Mouse (Mus musculus): ENCODE measurements at regions not wholly inside any gene's neighbourhood (a gene's known extent, or its start where the extent isn't known, plus 50 kb on each side); places are given as distances from the start of the nearest gene placed in this dataset.

- Histone ChIP-seq H3K4me3 (ENCODE audit: low read depth, low read length) (no peak overlapping the region), H3K9me3 (ENCODE audit: low read length) (no peaks in the 10 kb centered on the region), H3K27ac (ENCODE audit: low read depth) (no peak overlapping the region), H3K4me2 (ENCODE audit: low read depth, low read length) (no peak overlapping the region), H3K9ac (replicated peaks) (no peak overlapping the region), H3K27me3 (ENCODE audit: insufficient read depth, low read length) (no peaks in the 10 kb centered on the region), H3K36me3 (replicated peaks; ENCODE audit: insufficient read depth, low read length) (no peaks in the 10 kb centered on the region), H3K4me1 (ENCODE audit: insufficient read depth) (no peaks in the 10 kb centered on the region)
- no peak for ATAC-seq
- TF ChIP-seq CTCF (IDR thresholded peaks at IDR 0.05; ENCODE audit: low read depth) (no peak), EP300 (IDR thresholded peaks at IDR 0.05; ENCODE audit: low read depth) (no peak)
- WGBS (ENCODE audit: insufficient replicate concordance): 86% methylated on average over 3 of the region's 3 CpGs
- DNase-seq: no peak
Measured at GRCm38 (mm10) chr1:185802156-185802555, 315.0 kb downstream of the Lyplal1 start.

DNA sequence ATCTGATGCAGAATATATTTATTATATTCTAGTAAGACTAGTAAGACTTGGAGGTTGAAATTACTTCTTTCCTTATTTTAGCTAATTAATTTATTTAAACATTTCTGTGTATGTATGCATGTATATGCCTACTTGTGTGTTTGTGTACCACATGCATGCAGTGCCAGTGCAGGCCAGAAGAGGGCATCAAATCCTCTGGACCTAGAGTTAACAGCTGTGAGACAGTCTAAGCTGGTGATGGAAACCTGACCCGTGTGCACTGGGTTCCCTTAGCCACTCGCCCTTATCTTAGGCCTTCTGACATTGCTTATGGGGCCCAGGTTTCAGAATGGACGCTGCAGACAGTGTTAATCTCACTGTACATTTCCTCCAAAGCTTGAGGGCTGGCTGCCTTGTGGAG is 302.2 kb downstream of the Lyplal1 start:
- TF ChIP-seq CTCF (IDR thresholded peaks at IDR 0.05; ENCODE audit: low read depth) (peak; percentile 35; the same call in 1 of the 2 replicates), EP300 (IDR thresholded peaks at IDR 0.05; ENCODE audit: low read depth) (no peak)
- Histone ChIP-seq H3K27ac (ENCODE audit: low read depth) (no peak overlapping the region), H3K9me3 (ENCODE audit: low read length) (no peaks in the 10 kb centered on the region), H3K9ac (replicated peaks) (no peak overlapping the region), H3K4me1 (ENCODE audit: insufficient read depth) (no peaks in the 10 kb centered on the region), H3K27me3 (ENCODE audit: insufficient read depth, low read length) (no peaks in the 10 kb centered on the region), H3K36me3 (replicated peaks; ENCODE audit: insufficient read depth, low read length) (no peaks in the 10 kb centered on the region), H3K4me3 (ENCODE audit: low read depth, low read length) (no peak overlapping the region), H3K4me2 (ENCODE audit: low read depth, low read length) (no peak overlapping the region)
- no peak for ATAC-seq
- 83% methylated on average over 3 of the region's 3 CpGs for WGBS (ENCODE audit: insufficient replicate concordance)
- no peak for DNase-seq

DNA sequence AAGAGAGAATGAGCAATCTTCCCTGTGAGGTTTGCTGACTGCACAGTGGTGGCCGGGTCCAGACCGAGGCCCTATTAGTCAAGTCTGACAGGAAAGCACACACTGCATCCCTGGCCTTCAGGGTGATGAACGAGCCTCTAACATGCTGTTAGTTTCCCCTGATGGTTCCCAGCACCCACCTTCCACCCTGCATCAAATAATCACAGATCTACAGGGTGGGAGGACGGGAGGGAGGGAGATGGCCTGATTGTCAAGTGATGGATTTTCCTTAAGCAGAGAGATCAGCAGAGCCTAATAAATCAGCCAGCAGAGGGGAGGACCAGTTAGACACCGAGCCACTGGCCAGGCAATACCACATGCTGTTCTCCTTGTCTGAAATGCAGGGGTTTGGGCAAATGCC is 298.1 kb downstream of the Lyplal1 start:
- Histone ChIP-seq H3K36me3 (replicated peaks; ENCODE audit: insufficient read depth, low read length) (no peaks in the 10 kb centered on the region), H3K9ac (replicated peaks) (no peak overlapping the region), H3K27ac (ENCODE audit: low read depth) (no peak overlapping the region), H3K27me3 (ENCODE audit: insufficient read depth, low read length) (no peaks in the 10 kb centered on the region), H3K4me3 (ENCODE audit: low read depth, low read length) (no peak overlapping the region), H3K4me2 (ENCODE audit: low read depth, low read length) (no peak overlapping the region), H3K4me1 (ENCODE audit: insufficient read depth) (no peaks in the 10 kb centered on the region), H3K9me3 (ENCODE audit: low read length) (no peaks in the 10 kb centered on the region)
- 47% methylated on average over 5 of the region's 5 CpGs for WGBS (ENCODE audit: insufficient replicate concordance)
- no peak for DNase-seq
- ATAC-seq: no peak
- TF ChIP-seq EP300 (IDR thresholded peaks at IDR 0.05; ENCODE audit: low read depth): no peak
- no peak for TF ChIP-seq CTCF (IDR thresholded peaks at IDR 0.05; ENCODE audit: low read depth)

DNA sequence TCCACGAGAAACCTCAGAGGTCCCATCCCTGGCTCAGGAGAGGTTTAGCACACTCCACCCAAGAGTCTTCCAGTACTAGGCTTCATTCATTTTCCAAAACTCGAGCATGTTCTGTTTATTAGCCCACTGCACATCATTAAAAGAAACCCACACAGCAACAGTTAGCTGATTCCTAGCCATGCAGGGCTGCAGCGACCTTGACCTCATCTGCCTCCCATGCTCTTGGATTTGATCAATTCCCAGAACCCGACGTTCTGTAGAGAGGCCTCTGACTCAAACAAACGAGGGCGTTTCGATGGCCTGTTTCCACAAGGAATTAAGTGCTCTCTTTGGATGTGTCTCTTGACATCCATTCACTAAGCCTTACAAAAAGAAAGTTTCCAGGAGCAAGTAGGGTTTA is 294.9 kb downstream of the Lyplal1 start:
- 45% methylated on average over 8 of the region's 8 CpGs for WGBS (ENCODE audit: insufficient replicate concordance)
- Histone ChIP-seq H3K9me3 (ENCODE audit: low read length) (no peaks in the 10 kb centered on the region), H3K4me2 (ENCODE audit: low read depth, low read length) (no peak overlapping the region), H3K36me3 (replicated peaks; ENCODE audit: insufficient read depth, low read length) (no peaks in the 10 kb centered on the region), H3K27ac (ENCODE audit: low read depth) (no peak overlapping the region), H3K9ac (replicated peaks) (no peak overlapping the region), H3K4me1 (ENCODE audit: insufficient read depth) (no peaks in the 10 kb centered on the region), H3K4me3 (ENCODE audit: low read depth, low read length) (no peak overlapping the region), H3K27me3 (ENCODE audit: insufficient read depth, low read length) (no peaks in the 10 kb centered on the region)
- DNase-seq (no peak), ATAC-seq (no peak)
- TF ChIP-seq CTCF (IDR thresholded peaks at IDR 0.05; ENCODE audit: low read depth): no peak
- TF ChIP-seq EP300 (IDR thresholded peaks at IDR 0.05; ENCODE audit: low read depth): no peak

DNA sequence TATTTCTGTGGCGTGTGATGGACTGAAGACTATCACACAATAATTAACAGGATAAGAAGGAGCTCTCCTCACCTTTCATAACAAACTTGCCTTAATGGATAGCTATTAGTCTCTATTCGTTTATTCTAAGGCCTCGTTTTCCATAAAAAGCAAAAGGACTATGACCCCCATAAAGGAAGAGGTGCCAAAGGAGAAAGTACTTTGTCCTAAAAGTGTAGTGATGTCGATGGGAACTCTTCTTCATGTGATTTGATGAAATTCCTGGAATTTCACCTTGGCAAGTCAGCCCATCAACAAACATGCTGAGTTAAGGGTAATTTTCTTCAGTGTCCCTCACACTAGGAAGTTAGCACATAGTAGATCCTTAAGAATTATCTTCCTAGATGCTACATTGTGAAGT is 293.9 kb downstream of the Lyplal1 start:
- TF ChIP-seq EP300 (IDR thresholded peaks at IDR 0.05; ENCODE audit: low read depth): no peak
- no peak for TF ChIP-seq CTCF (IDR thresholded peaks at IDR 0.05; ENCODE audit: low read depth)
- 65% methylated on average over 4 of the region's 4 CpGs for WGBS (ENCODE audit: insufficient replicate concordance)

DNA sequence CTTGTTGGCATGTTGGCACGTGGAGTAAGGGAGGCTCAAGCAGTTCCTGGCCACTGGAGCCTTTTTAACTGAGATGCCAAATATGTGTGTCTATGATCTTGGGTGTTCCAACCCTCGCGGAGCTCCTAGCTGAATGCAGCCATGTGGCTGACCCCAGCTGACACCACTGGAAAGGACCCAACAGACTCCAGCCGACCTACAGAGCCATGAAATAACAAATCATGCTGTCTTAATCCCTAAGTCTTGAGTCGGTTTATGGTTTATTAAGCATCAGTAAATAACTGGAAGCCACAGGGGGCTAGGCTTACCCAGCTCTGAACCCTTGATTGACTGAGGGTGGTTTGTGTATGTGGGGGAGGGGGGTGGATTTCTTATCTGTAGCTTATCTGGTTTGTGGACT is 293.2 kb downstream of the Lyplal1 start:
- Histone ChIP-seq H3K27me3 (ENCODE audit: insufficient read depth, low read length) (no peaks in the 10 kb centered on the region), H3K4me2 (ENCODE audit: low read depth, low read length) (no peak overlapping the region), H3K27ac (ENCODE audit: low read depth) (no peak overlapping the region), H3K4me3 (ENCODE audit: low read depth, low read length) (no peak overlapping the region), H3K9ac (replicated peaks) (no peak overlapping the region), H3K4me1 (ENCODE audit: insufficient read depth) (no peaks in the 10 kb centered on the region), H3K9me3 (ENCODE audit: low read length) (no peaks in the 10 kb centered on the region), H3K36me3 (replicated peaks; ENCODE audit: insufficient read depth, low read length) (no peaks in the 10 kb centered on the region)
- TF ChIP-seq EP300 (IDR thresholded peaks at IDR 0.05; ENCODE audit: low read depth) (no peak), CTCF (IDR thresholded peaks at IDR 0.05; ENCODE audit: low read depth) (no peak)
- 46% methylated on average over 5 of the region's 5 CpGs for WGBS (ENCODE audit: insufficient replicate concordance)
- DNase-seq (no peak), ATAC-seq (no peak)

More for the DNA sequence above, 293.9 kb downstream of the Lyplal1 start:
- Histone ChIP-seq H3K4me3 (ENCODE audit: low read depth, low read length) (no peak overlapping the region), H3K27ac (ENCODE audit: low read depth) (no peak overlapping the region), H3K9ac (replicated peaks) (no peak overlapping the region), H3K36me3 (replicated peaks; ENCODE audit: insufficient read depth, low read length) (no peaks in the 10 kb centered on the region), H3K27me3 (ENCODE audit: insufficient read depth, low read length) (no peaks in the 10 kb centered on the region), H3K4me1 (ENCODE audit: insufficient read depth) (no peaks in the 10 kb centered on the region), H3K4me2 (ENCODE audit: low read depth, low read length) (no peak overlapping the region), H3K9me3 (ENCODE audit: low read length) (no peaks in the 10 kb centered on the region)
- no peak for DNase-seq
- ATAC-seq: no peak

- Histone ChIP-seq H3K36me3 (replicated peaks; ENCODE audit: insufficient read depth, low read length) (no peaks in the 10 kb centered on the region), H3K9me3 (ENCODE audit: low read length) (no peaks in the 10 kb centered on the region), H3K9ac (replicated peaks) (no peak overlapping the region), H3K27ac (ENCODE audit: low read depth) (no peak overlapping the region), H3K4me3 (ENCODE audit: low read depth, low read length) (no peak overlapping the region), H3K4me2 (ENCODE audit: low read depth, low read length) (no peak overlapping the region), H3K27me3 (ENCODE audit: insufficient read depth, low read length) (no peaks in the 10 kb centered on the region), H3K4me1 (ENCODE audit: insufficient read depth) (no peaks in the 10 kb centered on the region)
- TF ChIP-seq EP300 (IDR thresholded peaks at IDR 0.05; ENCODE audit: low read depth) (no peak), CTCF (IDR thresholded peaks at IDR 0.05; ENCODE audit: low read depth) (no peak)
- 71% methylated on average over 2 of the region's 2 CpGs for WGBS (ENCODE audit: insufficient replicate concordance)
- ATAC-seq: no peak
- DNase-seq: no peak
Measured at GRCm38 (mm10) chr1:185827986-185828385, 289.1 kb downstream of the Lyplal1 start.
